Mouse (Mus musculus) limb, embryonic 13.5 days (tissue): ENCODE measurements at regions not wholly inside any gene's neighbourhood (a gene's known extent, or its start where the extent isn't known, plus 50 kb on each side); places are given as distances from the start of the nearest gene placed in this dataset.

ENCODE experiments used
- ATAC-seq: fragments of 200-750 bp; cut with Nextera tagmentation; 2 replicates; pipeline ENCODE4 v1.8.0; 2017; ENCODE audit warnings: low read depth, moderate number of reproducible peaks, moderate TSS enrichment; ENCODE audit not compliant: low FRiP score
- H3K27ac ChIP-seq: fragments of 300-500 bp; sonication (generic); 2 replicates; pipeline ENCODE4 v1.5.1; 2015; ENCODE audit warnings: inconsistent platforms, mild to moderate bottlenecking, moderate library complexity
- H3K27me3 ChIP-seq: fragments of 300-500 bp; sonication (generic); 2 replicates; pipeline ENCODE4 v1.6.1; 2015; ENCODE audit warnings: mild to moderate bottlenecking, inconsistent platforms
- H3K36me3 ChIP-seq: fragments of 300-500 bp; sonication (generic); 2 replicates; pipeline ENCODE4 v1.6.1; 2015; ENCODE audit warnings: inconsistent platforms, mild to moderate bottlenecking, moderate library complexity
- H3K4me1 ChIP-seq: fragments of 300-500 bp; sonication (generic); 2 replicates; pipeline ENCODE4 v1.6.1; 2015; ENCODE audit warnings: inconsistent platforms
- H3K4me2 ChIP-seq: fragments of 300-500 bp; sonication (generic); replicated peaks from 2 replicates; pipeline ENCODE4 v1.6.1; 2015; ENCODE audit warnings: inconsistent platforms, mild to moderate bottlenecking, moderate library complexity
- H3K4me3 ChIP-seq: fragments of 300-500 bp; sonication (generic); 2 replicates; pipeline ENCODE4 v1.5.1; 2015; ENCODE audit warnings: moderate library complexity, mild to moderate bottlenecking, inconsistent platforms
- H3K9ac ChIP-seq: fragments of 300-500 bp; sonication (generic); 2 replicates; pipeline ENCODE4 v1.6.1; 2015; ENCODE audit warnings: mild to moderate bottlenecking, inconsistent platforms
- H3K9me3 ChIP-seq: fragments of 300-500 bp; sonication (generic); 2 replicates; pipeline ENCODE4 v1.6.1; 2016; ENCODE audit warnings: inconsistent platforms
- WGBS: fragments of 180-500 bp; shearing (Covaris S2); methylation state at CpG from one replicate; pipeline ENCODE4 v1.1.7; 2015; 5-methylcytosine and 5-hydroxymethylcytosine counted together

DNA sequence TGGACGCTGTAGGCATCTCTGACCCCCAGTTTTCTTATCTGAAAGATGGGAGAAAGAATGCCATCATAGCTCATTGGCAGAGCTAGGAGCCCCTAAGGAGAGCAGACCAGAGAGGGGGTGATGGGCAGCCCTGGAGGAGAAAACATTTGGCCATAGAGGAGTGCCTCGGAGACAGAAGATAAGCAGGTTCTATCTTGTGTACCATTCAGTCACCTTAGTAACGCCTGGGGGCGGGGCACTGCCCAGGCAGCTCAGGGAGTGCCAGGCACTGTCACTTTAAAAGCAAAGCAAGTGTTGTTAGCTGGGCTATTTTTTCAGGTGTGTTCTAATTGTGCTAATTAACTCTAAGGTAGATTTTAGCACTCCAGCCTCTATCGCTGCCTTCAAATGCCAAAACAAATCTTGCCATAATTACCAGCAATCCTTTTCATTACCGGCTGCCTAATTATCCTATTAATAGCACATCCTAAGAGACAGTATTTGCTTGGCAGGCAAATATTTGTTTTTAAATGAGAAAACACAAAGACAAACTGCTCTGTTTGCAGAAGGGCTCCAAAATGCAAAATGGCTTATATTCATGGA is 119.1 kb downstream of the Tle3 start:
- Histone ChIP-seq H3K27me3 (0 out of 2 replicates have a peak, but pooled peaks cover 7% of the 10 kb centered on the region), H3K36me3 (no peaks in the 10 kb centered on the region), H3K9ac (no peak overlapping the region), H3K4me2 (no peak overlapping the region), H3K9me3 (no peaks in the 10 kb centered on the region), H3K4me3 (no peak overlapping the region), H3K4me1 (no peaks in the 10 kb centered on the region), H3K27ac (no peak overlapping the region)
- ATAC-seq: no peak
- WGBS: 39% methylated on average over 6 of the region's 6 CpGs

- Histone ChIP-seq H3K4me1 (no peaks in the 10 kb centered on the region), H3K27ac (no peak overlapping the region), H3K27me3 (0 out of 2 replicates have a peak, but pooled peaks cover 7% of the 10 kb centered on the region), H3K9me3 (no peaks in the 10 kb centered on the region), H3K9ac (no peak overlapping the region), H3K4me2 (no peak overlapping the region), H3K4me3 (no peak overlapping the region), H3K36me3 (no peaks in the 10 kb centered on the region)
- WGBS: 70% methylated on average over 6 of the region's 6 CpGs
- no peak for ATAC-seq
These were observed 117.8 kb downstream of the Tle3 start for GRCm38 (mm10) chr9:61489983-61490382.

DNA sequence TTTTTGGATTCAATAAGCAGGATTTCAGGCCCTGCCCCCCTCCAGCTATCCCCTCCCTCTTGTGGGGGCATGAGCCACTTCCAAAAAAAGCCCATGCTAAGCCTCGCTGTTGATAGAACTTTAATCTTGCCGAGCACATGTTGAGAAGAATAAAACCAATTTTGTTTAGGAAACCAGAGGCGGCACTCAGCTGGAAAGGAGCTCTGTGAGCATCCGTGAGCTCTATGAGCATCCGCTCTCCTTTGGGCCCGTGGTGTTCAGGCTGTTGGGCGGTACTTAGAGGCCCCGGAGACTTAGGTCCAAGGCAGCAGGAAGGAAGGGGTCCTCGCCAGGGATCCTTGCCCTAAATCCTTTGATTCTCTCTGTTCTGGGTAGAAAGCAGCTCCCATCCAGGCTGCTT is 117.0 kb downstream of the Tle3 start:
- no peaks in the 10 kb centered on the region for H3K9me3 ChIP-seq
- H3K27me3 ChIP-seq: 0 out of 2 replicates have a peak, but pooled peaks cover 7% of the 10 kb centered on the region
- no peak overlapping the region for H3K4me3 ChIP-seq
- no peak overlapping the region for H3K27ac ChIP-seq
- no peaks in the 10 kb centered on the region for H3K4me1 ChIP-seq
- H3K4me2 ChIP-seq: no peak overlapping the region
- H3K9ac ChIP-seq: no peak overlapping the region
- ATAC-seq: no peak
- H3K36me3 ChIP-seq: no peaks in the 10 kb centered on the region
- 33% methylated on average over 9 of the region's 9 CpGs for WGBS

DNA sequence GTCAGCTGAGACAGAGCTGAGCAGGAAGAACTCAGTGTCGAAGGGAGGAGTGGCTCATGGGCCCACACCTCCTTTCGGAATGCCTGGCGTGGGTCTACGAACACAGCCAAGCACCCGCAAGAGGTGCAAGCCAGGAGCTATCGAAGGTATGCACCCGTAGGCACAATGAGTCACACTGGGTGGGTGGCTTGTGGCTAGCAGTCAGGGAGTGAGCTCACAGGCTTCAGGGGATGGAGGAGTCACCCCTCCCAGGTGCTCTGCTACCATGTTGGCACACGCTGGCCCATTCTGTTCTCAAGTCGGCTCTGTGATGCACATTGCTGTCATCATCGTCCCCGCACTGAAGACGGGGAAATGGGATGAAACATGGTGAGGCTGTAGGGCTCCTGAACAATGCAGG is 115.7 kb downstream of the Tle3 start:
- H3K4me3 ChIP-seq: no peak overlapping the region
- H3K9ac ChIP-seq: no peak overlapping the region
- no peaks in the 10 kb centered on the region for H3K36me3 ChIP-seq
- no peaks in the 10 kb centered on the region for H3K4me1 ChIP-seq
- no peak overlapping the region for H3K27ac ChIP-seq
- no peaks in the 10 kb centered on the region for H3K9me3 ChIP-seq
- WGBS: 86% methylated on average over 12 of the region's 12 CpGs
- ATAC-seq: no peak
- H3K4me2 ChIP-seq: no peak overlapping the region
- 0 out of 2 replicates have a peak, but pooled peaks cover 7% of the 10 kb centered on the region for H3K27me3 ChIP-seq

DNA sequence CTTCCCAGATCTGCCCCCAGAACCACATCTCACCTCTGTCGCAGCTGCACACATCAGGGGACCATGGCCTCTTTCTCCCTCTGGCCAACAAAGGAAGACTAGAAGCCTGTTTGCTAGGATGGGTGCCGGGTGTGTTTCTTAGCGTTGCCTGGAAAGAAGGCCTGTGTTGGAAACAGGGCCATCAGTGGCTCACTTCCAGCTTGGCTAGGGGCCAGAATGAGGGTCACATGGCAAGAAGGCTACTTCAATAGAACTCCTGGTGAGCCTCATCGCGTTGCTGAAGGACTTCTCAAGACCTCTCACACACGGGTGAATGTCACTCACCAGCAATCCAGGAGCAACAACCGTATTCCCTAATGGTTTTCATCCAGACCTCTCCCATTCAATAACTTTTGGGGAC is 115.0 kb downstream of the Tle3 start:
- H3K4me1 ChIP-seq: no peaks in the 10 kb centered on the region
- H3K9ac ChIP-seq: no peak overlapping the region
- H3K27ac ChIP-seq: no peak overlapping the region
- no peaks in the 10 kb centered on the region for H3K36me3 ChIP-seq
- 0 out of 2 replicates have a peak, but pooled peaks cover 7% of the 10 kb centered on the region for H3K27me3 ChIP-seq
- WGBS: 77% methylated on average over 7 of the region's 7 CpGs
- H3K4me3 ChIP-seq: no peak overlapping the region
- no peaks in the 10 kb centered on the region for H3K9me3 ChIP-seq
- H3K4me2 ChIP-seq: no peak overlapping the region
- no peak for ATAC-seq

DNA sequence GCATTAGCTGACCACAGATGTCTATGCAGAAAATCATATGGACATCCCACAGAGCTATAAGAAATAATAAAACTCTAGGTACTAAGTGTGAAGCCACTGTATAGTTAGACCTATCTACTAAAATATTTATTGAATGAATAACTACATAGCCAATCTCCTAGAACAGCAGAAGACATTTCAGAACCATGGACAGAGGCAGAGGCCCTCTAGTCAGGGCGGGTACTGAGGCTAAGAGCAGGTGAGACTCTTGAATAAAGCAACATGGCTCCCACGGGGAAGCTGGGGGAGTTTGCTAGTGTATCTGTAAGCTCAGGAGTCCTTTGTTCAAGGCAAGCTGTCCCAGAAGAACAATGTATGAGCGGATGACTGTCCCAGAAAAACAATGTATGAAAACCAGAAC is 112.2 kb downstream of the Tle3 start:
- Histone ChIP-seq H3K9me3 (no peaks in the 10 kb centered on the region), H3K9ac (no peak overlapping the region), H3K36me3 (no peaks in the 10 kb centered on the region), H3K4me1 (no peaks in the 10 kb centered on the region), H3K4me3 (no peak overlapping the region), H3K4me2 (no peak overlapping the region), H3K27me3 (peaks cover 4% of the 10 kb centered on the region; the same call in 1 of the 2 replicates), H3K27ac (no peak overlapping the region)
- 18% methylated on average over 3 of the region's 3 CpGs for WGBS
- ATAC-seq: no peak

GRCm38 (mm10) chr9:61479626-61480025 is 107.5 kb downstream of the Tle3 start:
- no peak overlapping the region for H3K4me3 ChIP-seq
- no peak overlapping the region for H3K27ac ChIP-seq
- no peak overlapping the region for H3K9ac ChIP-seq
- H3K9me3 ChIP-seq: no peaks in the 10 kb centered on the region
- no peak for ATAC-seq
- WGBS: 43% methylated on average over 6 of the region's 6 CpGs
- H3K27me3 ChIP-seq: no peaks in the 10 kb centered on the region; the same call in 1 of the 2 replicates
- no peaks in the 10 kb centered on the region for H3K36me3 ChIP-seq
- H3K4me2 ChIP-seq: no peak overlapping the region
- H3K4me1 ChIP-seq: no peaks in the 10 kb centered on the region

DNA sequence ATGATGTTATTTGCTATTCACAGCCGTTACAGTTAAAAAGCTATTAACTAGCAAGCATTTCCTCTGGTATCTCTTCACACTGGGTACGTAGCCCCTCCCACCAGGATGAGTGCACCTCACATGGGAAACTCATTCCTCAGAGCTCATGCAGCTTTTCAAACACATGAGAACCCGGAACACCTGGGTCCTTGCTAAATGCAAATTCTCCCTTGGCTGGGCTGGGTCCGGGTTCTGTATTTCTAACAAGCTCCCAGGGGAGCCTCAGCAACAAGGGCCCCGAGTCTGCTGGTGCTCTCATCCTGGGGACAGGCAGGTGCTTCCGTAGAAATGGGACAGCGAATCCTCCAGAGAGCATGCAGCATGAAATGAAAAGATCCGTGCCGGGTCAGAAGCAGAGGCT is 106.7 kb downstream of the Tle3 start:
- Histone ChIP-seq H3K9me3 (no peaks in the 10 kb centered on the region), H3K27ac (no peak overlapping the region), H3K4me1 (no peaks in the 10 kb centered on the region), H3K27me3 (no peaks in the 10 kb centered on the region; the same call in 1 of the 2 replicates), H3K36me3 (no peaks in the 10 kb centered on the region), H3K4me2 (no peak overlapping the region), H3K9ac (no peak overlapping the region), H3K4me3 (no peak overlapping the region)
- 35% methylated on average over 9 of the region's 9 CpGs for WGBS
- no peak for ATAC-seq

DNA sequence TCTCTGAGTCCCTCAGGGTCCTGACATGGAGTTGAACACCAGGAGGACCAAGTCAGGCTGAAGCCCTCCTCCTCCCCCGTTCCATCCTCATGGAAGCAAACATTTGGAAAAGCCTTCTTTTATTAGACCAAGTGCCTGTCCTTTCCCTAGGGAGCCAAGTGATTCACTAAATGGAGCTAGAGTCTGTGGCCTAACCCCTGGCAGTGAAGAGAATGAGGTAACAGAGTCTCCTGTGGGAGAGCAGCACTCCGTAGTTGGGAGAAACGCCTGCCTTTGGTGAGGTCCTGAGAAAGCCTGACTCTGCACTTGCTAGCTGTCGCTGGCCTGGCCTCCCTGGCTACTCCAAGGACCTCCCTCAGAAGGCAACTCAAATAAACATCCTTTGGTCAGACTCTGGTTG is 104.2 kb downstream of the Tle3 start:
- no peak overlapping the region for H3K27ac ChIP-seq
- H3K9me3 ChIP-seq: no peaks in the 10 kb centered on the region
- H3K4me1 ChIP-seq: no peaks in the 10 kb centered on the region
- H3K9ac ChIP-seq: no peak overlapping the region
- no peaks in the 10 kb centered on the region for H3K36me3 ChIP-seq
- H3K4me3 ChIP-seq: no peak overlapping the region
- ATAC-seq: no peak
- H3K27me3 ChIP-seq: no peaks in the 10 kb centered on the region; the same call in 1 of the 2 replicates
- WGBS: 57% methylated on average over 4 of the region's 4 CpGs
- H3K4me2 ChIP-seq: no peak overlapping the region

DNA sequence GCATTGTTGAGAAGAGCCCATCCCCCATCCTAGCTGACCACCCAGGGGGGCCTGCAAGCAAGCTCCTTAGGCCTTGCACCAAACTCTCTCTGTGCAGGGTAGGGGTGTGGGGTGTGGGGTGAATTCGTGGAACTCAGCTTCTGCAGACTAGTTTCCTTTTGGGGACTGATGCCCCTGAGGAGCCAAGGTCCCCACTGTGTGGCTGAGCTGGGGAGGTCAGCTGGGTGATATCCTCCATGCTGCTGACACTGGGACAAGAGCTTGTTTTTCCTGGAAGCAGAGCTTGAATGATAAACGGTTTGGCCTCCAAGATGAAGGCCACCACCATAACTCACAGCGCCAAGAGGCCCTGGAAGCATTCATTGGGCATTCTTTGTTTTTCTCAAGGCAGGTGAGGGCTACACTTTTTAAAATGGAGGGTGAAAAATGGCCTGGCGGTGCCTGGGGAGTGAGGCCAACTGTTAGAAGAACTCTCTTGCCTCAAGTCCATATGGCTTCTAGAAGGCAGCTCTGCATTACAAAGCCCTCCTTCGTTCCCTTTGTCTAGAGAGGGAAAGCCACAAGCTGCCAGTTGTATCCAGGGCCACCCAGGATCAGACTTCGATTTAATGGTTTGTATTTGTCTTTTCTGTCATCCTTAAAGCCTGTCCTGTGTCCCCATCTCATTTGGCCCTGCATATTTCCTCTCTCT is 98.8 kb downstream of the Tle3 start:
- no peak overlapping the region for H3K27ac ChIP-seq
- 55% methylated on average over 6 of the region's 6 CpGs for WGBS
- ATAC-seq: no peak
- H3K9ac ChIP-seq: no peak overlapping the region
- H3K4me1 ChIP-seq: peaks cover 7% of the 10 kb centered on the region
- no peak overlapping the region for H3K4me2 ChIP-seq
- H3K9me3 ChIP-seq: peaks cover 2% of the 10 kb centered on the region; the same call in 1 of the 2 replicates
- no peaks in the 10 kb centered on the region for H3K36me3 ChIP-seq
- 0 out of 2 replicates have a peak, but pooled peaks cover 2% of the 10 kb centered on the region for H3K27me3 ChIP-seq
- no peak overlapping the region for H3K4me3 ChIP-seq

- Histone ChIP-seq H3K9me3 (peaks cover 11% of the 10 kb centered on the region; the same call in 1 of the 2 replicates), H3K4me2 (no peak overlapping the region), H3K4me1 (peaks cover 7% of the 10 kb centered on the region), H3K4me3 (no peak overlapping the region), H3K36me3 (no peaks in the 10 kb centered on the region), H3K27me3 (0 out of 2 replicates have a peak, but pooled peaks cover 2% of the 10 kb centered on the region), H3K9ac (no peak overlapping the region), H3K27ac (no peak overlapping the region)
- ATAC-seq: no peak
- WGBS: 60% methylated on average over 11 of the region's 11 CpGs
These were observed 96.8 kb downstream of the Tle3 start for GRCm38 (mm10) chr9:61468897-61469509.

- WGBS: 25% methylated on average over 6 of the region's 6 CpGs
- Histone ChIP-seq H3K9me3 (peaks cover 11% of the 10 kb centered on the region; the same call in 1 of the 2 replicates), H3K27ac (no peak overlapping the region), H3K4me1 (peaks cover 7% of the 10 kb centered on the region), H3K4me2 (no peak overlapping the region), H3K36me3 (no peaks in the 10 kb centered on the region), H3K27me3 (0 out of 2 replicates have a peak, but pooled peaks cover 2% of the 10 kb centered on the region), H3K4me3 (no peak overlapping the region), H3K9ac (no peak overlapping the region)
- ATAC-seq: no peak
These were observed 96.2 kb downstream of the Tle3 start for GRCm38 (mm10) chr9:61468368-61468848.
